Mouse (Mus musculus) gastrocnemius, postnatal 14 days (tissue): ENCODE measurements around the gene Ppp1r3e. TPM values are rescaled to one million over a fixed set of nuclear protein-coding genes. Genes with fewer than 3 reads are reported as not detected.

Source experiments
- DNase-seq: peaks from one replicate; pipeline ENCODE4 v3.0.0; 2021; ENCODE audit warnings: mixed read lengths
- intact Hi-C: fragments of 180-260 bp; cut with DNase I; formaldehyde crosslinking; loops from one replicate; pipeline ENCODE4 v1.15.1; 2025; ENCODE audit warnings: low total_unique reads
- total RNA-seq, 2 experiments: library from RNA; stranded (reverse); gene quantifications; 2 replicates each; pipeline ENCODE4 v1.2.3; 2021

Ppp1r3e gene
- total RNA-seq, 2 experiments from 2014 or later = 2.8 to 6.8 TPM

DNA sequence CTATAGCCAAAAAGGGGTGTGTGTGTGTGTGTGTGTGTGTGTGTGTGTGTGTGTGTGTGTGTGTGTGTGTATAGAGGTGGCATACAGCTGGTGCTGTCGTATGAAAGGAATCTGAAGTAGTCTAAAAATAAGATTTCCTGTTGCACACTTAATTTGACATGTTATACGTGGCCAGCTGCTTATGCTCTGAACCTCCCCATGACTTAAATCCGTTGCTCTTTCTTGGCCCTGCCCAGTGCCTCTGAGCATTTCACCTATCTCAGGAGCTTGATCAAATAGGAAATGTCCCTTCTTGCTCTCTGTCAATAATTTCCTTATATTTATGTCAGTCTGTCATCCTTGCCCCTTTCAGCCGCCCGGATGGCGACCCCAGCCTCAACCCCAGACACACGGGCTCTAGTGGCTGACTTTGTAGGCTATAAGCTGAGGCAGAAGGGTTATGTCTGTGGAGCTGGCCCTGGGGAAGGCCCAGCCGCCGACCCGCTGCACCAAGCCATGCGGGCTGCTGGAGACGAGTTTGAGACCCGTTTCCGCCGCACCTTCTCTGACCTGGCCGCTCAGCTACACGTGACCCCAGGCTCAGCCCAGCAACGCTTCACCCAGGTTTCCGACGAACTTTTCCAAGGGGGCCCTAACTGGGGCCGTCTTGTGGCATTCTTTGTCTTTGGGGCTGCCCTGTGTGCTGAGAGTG lies 6.8 kb upstream of the Ppp1r3e start:
- no peak for DNase-seq
- intact Hi-C loops = no loop called here

- intact Hi-C loops = no loop called here
- DNase-seq = peak; percentile 91
These were observed 6.0 kb upstream of the Ppp1r3e start, which contains the start of the genes Bcl2l2 and Gm20521 for GRCm38 (mm10) chr14:54883154-54884021. TSS of gene Bcl2l2 (plus strand) at chr14:54883377. TSS of gene Gm20521 (plus strand) at chr14:54883441.

DNA sequence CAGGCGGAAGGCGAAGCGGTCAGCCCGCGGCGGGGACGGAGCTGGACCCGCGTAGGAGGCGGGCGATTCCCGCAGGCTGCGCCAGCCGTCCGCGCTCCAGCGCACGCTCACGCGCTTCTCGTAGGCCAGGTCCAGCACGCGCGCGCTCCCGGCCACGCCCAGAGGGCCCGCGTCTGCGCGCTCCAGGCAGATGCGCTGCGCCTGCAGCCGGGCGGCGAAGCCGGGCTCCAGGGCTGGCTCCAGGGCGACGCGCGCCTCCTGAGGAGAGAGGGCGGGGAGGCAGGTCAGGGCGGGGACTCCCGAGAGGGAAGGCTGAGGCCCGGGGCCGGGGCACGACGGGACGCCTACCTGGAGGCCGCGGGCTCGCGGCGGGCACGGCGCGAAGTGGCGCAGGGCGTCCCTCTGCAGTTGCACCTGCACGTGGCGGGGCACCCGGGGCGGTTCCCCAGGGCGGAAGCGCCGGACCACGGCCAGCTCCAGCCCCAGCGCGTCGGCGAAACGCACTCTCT lies 757 bp downstream of the Ppp1r3e start:
- DNase-seq = peak; percentile 90
- intact Hi-C loops = no loop called here

DNA sequence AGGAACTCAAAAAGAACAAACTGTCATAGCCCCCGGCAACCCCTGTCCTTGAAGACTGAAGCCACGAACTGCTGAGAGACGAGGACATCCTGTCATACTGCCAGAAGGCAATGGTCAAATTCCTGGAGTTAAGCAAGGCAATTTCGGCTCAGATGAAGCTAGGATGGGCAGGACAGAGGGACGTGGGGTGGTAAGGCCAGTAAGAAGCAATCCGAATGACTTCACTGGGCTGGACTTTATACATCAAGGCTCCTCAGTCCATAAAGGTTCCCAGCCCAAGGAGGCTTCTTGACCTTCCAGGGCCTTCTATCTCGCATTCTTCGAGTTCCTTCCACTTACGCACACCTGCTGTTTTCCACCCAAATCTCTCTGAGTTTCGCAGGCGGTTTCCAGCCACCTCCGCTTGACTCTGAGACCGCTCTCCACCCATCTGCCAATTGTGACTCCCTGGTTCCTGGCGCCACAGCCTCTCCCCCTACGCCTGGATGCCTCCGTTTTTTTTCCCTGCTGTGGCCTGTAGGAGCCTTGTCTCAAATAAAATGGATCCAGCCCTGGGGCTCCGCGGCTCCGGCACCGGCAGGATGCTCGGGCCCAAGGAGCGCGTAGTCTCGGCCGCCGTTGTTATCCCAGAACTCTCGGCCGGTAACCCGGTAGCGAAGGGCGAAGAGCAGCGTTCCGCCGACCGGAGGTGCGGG lies 1.4 kb downstream of the Ppp1r3e start:
- DNase-seq = no peak
- intact Hi-C loops = no loop called here

DNA sequence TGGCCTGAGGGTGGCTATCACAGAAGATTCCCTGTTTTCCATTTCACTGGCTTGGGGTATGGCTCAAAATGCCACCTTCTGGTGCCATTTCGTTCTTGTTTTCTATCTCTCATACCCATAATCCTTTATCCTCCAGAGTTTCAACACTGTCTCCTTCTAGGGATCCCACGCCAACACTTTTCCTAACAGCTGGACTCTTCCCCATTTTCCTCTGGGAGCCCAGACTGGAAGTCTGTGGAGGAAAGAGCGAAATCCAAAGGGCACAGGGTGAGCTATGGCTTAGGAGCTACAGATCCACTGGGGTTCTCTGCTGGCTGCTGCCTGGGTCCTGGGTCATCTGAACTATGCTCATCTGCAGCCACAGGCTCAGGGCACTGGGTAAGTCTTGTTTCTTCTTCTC lies 3.2 kb downstream of the Ppp1r3e start:
- intact Hi-C loops = no loop called here
- DNase-seq = no peak

- intact Hi-C loops = no loop called here
- no peak for DNase-seq
These were observed 6.5 kb downstream of the Ppp1r3e start, which contains the start of gene Homez for GRCm38 (mm10) chr14:54870861-54871260. TSS of gene Homez (minus strand) at chr14:54870961.

DNA sequence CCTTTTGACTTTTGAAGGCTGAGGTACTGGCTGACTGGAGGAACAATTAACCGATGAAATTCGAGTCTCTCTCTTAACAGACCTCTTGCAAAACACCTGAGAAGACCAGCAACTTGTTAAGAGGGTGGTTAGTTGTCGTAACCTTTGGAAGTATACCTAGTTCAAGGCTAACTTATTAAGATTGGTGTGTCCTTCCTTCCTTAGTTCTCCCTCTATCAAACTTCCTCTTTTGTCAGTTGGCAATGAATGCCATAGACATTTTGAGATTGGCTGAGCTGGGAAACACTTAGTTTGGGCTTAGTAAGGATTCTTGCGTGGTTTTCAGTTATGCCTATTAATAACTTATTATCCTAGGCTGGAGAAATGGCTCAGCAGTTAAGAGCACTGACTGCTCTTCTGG lies 9.3 kb downstream of the Ppp1r3e start:
- intact Hi-C loops = no loop called here
- no peak for DNase-seq

- no peak for DNase-seq
- intact Hi-C loops = no loop called here
These were observed 10.4 kb downstream of the Ppp1r3e start for GRCm38 (mm10) chr14:54866936-54867335.

DNA sequence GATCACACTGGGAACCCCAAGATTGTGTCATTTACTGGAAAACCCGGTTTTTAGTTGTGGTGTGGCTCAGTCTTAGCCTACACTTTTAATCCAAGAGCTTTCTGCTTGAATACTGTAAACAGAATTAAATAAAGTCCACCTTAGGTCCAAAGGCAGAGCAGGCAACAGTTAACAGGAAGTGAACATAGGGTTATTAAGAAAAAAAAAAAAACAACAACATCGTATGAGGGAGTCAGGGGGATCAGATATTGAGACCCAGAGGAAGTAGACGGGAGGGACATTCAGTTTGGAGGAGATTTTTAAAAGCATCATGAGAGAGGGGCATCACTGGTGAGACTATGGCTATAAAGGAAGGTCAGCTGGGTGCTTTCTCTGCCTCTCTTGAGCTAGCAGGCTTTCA lies 11.1 kb downstream of the Ppp1r3e start:
- DNase-seq = no peak
- intact Hi-C loops = no loop called here

DNA sequence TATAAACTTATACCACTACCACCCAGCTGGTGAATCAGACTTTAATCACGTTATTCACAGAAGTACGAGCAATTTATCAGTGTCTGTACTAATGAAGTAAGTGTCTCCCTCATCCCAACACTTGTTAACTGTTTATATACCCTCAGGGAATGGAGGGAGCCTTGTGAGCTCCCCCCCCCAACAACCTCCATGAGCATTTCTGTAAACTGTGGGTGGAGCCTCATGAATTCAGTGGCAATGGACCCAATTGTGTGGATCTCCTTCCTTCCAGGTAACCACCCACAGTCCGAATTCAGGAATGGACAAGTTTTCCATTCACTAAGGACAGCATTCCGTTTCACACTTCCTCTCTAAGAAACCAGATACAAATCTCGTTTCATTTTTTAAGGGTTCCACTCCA lies 11.7 kb downstream of the Ppp1r3e start:
- no peak for DNase-seq
- intact Hi-C loops = no loop called here

GRCm38 (mm10) chr14:54864313-54865036 lies 12.9 kb downstream of the Ppp1r3e start:
- no peak for DNase-seq
- intact Hi-C loops = no loop called here

DNA sequence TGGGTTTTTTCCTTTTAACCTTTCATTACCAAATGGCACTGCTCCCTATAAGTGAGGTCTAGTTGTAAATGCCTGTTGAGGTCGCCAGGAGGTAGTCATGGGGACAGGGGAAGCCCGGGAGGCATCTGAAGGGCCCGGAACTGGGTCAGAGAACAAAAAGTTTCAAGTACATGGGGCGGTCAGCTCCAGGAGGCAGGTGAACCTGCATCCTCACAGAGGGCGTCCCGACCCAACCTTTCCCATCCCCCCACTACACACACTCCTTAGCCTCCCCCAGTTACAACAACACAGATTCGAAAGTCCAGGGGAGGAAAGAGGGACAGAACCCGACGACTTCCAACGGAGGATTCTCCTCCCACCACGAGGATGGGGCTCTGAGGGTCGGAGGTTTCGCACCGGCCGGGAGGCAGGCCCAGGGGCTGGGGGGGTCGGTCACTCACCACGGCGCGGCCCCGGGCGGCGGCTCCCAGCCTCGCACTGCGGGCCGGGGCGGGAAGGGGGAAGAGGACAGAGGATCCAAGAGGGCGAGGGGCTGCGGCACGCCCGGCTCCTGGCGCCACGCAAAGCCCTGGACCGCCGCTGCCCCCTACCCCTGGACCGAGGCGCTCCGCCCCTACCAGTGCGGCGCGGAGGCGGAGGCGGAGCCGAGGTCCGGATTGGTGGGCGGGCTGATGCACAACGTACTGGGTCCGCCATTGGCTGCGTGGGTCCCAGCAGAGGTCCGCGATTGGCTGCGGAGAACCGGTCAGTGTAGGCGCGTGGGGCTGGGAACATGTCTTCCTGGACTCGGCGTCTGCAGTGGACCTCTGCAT lies 13.6 kb downstream of the Ppp1r3e start:
- DNase-seq = peak; percentile 93
- intact Hi-C loops = no loop called here

DNA sequence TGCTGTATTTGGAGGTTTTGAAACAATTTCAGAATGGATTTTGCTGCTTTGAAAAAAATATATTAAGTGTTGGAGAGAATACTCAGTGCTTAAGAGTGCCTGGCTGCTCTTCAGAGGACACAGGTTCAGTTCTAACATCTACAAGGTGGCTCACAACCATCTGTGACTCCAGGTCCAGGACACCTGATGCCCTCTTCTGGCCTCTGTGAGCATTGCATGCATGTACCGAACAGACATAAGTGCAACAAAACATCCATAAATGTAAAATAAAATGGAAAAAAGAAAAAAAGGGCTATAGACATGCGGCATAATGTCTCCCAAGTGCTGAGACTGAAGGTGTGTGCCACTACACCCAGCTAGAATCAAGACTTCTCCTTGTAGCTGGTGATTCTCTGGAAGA lies 16.8 kb downstream of the Ppp1r3e start:
- DNase-seq = peak; percentile 40
- intact Hi-C loops = no loop called here

GRCm38 (mm10) chr14:54857891-54858290 lies 19.5 kb downstream of the Ppp1r3e start:
- DNase-seq = no peak
- intact Hi-C loops = no loop called here

GRCm38 (mm10) chr14:54856703-54857102 lies 20.6 kb downstream of the Ppp1r3e start:
- DNase-seq = no peak
- intact Hi-C loops = no loop called here

DNA sequence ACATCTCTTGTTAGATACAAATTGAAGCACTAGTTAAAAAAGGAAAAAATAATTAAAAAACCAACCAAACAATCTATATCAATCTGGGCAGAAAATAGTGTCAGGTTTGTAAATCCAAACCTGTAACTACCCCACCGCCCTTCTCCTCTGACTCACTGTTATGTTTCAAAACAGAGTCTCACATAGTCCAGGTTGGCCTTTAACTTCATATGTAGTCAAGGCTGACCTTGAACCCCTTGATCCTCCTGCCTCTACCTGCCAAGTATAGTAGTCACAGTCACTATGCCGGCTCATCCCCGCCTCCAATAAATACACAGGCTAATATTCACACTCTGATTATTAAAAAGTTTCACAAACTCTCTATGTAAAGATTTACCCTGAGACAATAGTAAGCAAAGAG lies 21.6 kb downstream of the Ppp1r3e start:
- intact Hi-C loops = no loop called here
- no peak for DNase-seq

DNA sequence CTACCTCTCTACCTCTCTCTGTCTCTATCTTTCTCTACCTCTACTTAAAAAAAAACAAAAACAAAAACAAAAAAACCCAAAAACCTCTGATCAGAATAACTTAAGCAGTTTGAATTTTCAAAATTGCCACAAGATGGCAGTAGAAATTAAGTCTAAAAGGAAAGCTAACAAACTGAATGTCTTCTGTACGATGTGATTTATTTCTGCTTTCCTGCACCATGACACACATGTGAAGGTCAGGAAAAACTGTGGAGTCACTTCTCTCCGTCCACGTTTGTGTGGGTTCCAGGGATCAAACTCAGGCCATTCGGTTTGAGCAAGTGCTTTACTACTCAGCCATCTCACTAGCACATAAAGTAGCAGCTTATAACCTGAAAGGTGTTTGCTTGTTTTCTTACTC lies 33.9 kb downstream of the Ppp1r3e start:
- DNase-seq = no peak
- intact Hi-C loops = loop anchor here (10.0 kb wide), 1 partner anchor 91 kb away; the partner anchor contains the start of genes Cmtm5 and Il25

- DNase-seq = no peak
- intact Hi-C loops = no loop called here
These were observed 53.6 kb downstream of the Ppp1r3e start for GRCm38 (mm10) chr14:54823716-54824115.
